Mouse (Mus musculus): ENCODE measurements around the gene Hmga2.
A peak's percentile ranks its signal among the peaks of the same experiment; 100 is the strongest.

Hmga2 gene

GRCm38 (mm10) chr10:120422820-120423219, 53.4 kb downstream of the Hmga2 start:
- DNase-seq = no peak

GRCm38 (mm10) chr10:120422050-120422449, 54.2 kb downstream of the Hmga2 start:
- DNase-seq = peak; percentile 92

- DNase-seq = no peak
These were observed 55.2 kb downstream of the Hmga2 start for GRCm38 (mm10) chr10:120420971-120421629.

GRCm38 (mm10) chr10:120418738-120419523, 57.3 kb downstream of the Hmga2 start:
- no peak for DNase-seq

GRCm38 (mm10) chr10:120418211-120418610, 58.1 kb downstream of the Hmga2 start:
- DNase-seq = no peak

- no peak for DNase-seq
These were observed 58.7 kb downstream of the Hmga2 start for GRCm38 (mm10) chr10:120417488-120418118.

GRCm38 (mm10) chr10:120417116-120417487, 59.2 kb downstream of the Hmga2 start:
- DNase-seq = no peak

GRCm38 (mm10) chr10:120416628-120417027, 59.6 kb downstream of the Hmga2 start:
- DNase-seq = no peak

- no peak for DNase-seq
These were observed 64.1 kb downstream of the Hmga2 start for GRCm38 (mm10) chr10:120412215-120412614.

- DNase-seq = no peak
These were observed 65.3 kb downstream of the Hmga2 start for GRCm38 (mm10) chr10:120410958-120411357.

- DNase-seq = no peak
These were observed 67.1 kb downstream of the Hmga2 start for GRCm38 (mm10) chr10:120409131-120409530.

GRCm38 (mm10) chr10:120407230-120407629, 69.0 kb downstream of the Hmga2 start:
- DNase-seq = no peak

- DNase-seq = no peak
These were observed 70.2 kb downstream of the Hmga2 start for GRCm38 (mm10) chr10:120406038-120406437.

GRCm38 (mm10) chr10:120405322-120405721, 70.9 kb downstream of the Hmga2 start:
- no peak for DNase-seq

GRCm38 (mm10) chr10:120402966-120403365, 73.3 kb downstream of the Hmga2 start:
- no peak for DNase-seq

- no peak for DNase-seq
These were observed 74.5 kb downstream of the Hmga2 start for GRCm38 (mm10) chr10:120401787-120402186.

GRCm38 (mm10) chr10:120399846-120400510, 76.3 kb downstream of the Hmga2 start:
- no peak for DNase-seq

- no peak for DNase-seq
These were observed 77.5 kb downstream of the Hmga2 start for GRCm38 (mm10) chr10:120398745-120399144.

GRCm38 (mm10) chr10:120397211-120397631, 79.0 kb downstream of the Hmga2 start:
- DNase-seq = no peak

- DNase-seq = no peak
These were observed 80.7 kb downstream of the Hmga2 start for GRCm38 (mm10) chr10:120395550-120395949.

- no peak for DNase-seq
These were observed 81.5 kb downstream of the Hmga2 start for GRCm38 (mm10) chr10:120394740-120395139.

GRCm38 (mm10) chr10:120391971-120392716, 84.1 kb downstream of the Hmga2 start:
- no peak for DNase-seq
